Mouse (Mus musculus) cerebellum, adult 18-20 months (tissue): Measurements from ENCODE around the gene Naif1.

Source experiments
- DNase-seq, 2 experiments: peaks; one replicate each; pipeline ENCODE4 v3.0.0; 2021

The Naif1 gene

DNA sequence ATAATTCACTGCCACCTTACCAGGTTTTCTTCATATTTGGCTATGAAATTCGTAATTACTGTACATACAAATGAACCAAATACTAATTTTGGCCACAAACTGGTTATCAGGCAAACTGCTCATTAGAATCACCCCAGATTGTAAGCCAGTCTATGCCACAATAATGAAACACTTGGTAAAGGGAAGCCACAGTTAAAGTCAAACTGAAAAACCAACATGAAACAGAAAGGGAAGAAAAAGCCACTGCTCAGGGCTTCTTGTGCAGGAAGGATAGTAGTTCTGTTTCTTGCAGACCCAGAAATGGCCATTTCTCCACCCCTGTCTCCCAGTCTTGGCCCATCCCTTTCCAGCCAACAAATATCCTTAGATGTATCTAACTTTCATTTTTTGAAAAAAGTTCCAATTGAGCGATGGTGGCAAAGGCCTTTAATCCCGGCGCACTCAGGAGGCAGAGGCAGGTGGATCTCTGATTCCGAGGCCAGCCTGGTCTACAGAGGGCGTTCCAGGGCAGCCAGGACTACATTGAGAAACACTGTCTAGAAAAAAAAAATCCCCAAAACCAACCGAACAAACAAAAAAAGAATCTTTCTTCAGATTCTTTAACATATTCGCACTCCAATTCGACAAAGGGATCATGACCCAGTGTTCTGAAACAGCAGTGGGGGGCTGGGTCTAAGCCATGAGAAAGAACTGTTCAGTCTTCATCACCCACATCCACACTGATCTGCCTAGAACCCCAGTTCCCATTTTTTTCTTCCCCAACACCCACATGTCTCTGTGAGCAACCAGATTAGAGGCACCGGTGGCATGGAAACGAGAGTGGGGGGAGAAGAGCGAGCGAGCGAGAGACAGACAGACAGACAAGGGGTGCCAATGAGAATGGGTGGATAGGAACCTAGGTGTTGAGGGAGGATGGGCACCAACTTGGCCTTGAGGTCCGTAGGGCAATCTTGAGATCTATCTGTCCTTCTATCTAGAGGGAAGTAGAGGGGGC is at the start of gene Naif1:
TSS of gene Naif1 (plus strand) at position 697 of the 994 bp plus-strand sequence.
- DNase-seq: no peak

DNA sequence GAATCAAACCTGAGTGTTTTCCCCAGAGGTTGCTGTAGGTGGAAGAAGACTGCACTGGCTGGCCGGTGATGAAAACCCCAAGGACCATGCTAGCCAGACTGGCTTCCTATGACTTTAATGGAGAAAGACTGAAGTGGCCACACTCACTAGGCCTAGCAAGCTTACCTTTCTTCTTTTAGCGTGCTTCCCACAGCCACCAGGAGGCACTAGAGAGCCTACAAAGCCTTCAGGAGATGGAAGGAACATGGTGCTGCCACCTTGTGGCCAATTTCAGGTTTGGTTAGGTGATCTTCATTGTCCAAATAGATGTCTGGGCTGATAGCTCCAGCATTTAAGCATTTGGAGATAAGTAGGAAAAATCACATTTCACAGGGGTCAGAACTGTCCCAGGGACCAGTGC is 45.6 kb upstream of the Naif1 start:
- DNase-seq: peak; percentile 96 to 98

DNA sequence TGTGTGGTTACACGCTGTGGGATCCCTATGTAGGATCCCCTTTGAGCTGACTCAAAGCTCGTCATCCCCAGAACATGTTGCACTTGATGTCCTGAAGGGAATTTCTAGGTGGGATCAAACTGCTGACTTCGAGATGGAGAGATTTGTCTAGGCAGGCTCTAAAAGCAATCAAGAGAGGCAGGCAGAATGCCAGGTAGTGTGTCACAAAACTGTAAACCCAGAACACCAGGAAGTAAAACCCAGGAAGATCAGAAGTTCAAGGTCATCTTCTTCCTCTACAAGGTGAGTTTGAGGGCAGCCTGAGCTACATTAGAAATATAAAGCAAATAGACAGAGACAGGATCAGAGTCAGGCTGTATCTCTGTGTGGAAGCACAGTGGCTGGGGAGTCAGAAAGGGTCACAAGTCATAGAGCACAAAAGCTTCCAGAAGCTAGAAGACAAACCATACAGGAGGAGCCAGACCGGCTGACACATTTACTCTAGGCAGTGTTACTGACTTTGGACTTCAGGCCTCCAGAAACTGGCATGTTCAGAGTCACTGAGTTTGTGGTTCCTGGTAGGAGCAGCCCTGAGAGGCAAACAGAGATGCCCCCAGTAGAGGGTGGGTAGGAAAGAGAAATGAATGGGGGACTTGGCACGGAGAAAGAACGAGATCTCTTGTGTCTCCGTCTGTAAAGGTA is 43.0 kb upstream of the Naif1 start:
- DNase-seq: no peak

DNA sequence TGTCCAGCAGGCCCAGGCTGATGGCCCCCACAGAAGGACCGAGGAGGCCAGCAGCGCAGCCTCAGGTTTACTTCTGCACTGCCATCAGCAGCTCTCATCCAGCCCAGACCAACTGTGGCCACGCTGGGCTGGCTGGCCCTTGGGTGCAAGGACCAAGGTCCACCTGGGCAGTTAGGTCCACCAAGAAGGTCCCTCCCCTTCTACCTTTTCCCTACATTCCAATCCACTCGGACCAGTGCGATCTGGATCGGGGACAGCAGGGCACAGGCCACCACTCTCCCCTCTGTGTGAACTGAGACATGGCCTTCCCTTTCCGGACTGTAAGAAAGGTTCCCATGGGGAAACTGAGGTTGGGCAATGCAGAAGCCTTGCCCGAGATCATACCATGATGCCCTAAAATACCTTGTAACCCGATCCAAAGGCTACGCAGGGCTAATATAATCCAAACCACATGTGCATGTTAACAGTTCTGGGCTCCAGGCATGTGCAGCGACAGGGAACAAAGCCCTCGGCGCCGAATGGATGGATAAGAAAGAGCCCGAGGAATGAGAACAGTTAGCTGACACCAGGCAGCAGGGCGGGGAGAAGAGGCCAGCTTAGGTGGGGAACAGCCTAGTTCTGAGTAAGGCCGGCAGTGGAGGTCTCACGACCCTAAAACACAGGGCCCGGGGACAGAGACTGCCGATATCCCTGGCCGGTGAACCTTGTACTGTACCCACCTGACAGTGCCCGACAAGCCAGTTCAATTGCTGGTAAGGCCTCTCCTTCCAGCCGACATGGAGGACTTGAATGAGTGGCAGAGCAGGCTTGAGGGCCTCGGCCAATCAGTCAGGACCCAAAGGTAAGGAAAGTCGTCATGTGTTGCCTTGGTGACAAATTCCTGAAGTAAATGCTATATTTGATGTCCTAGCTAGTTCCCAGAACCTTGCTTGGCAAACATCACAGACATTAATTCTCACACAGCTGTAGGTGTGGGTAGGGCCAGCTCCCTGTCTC is 41.5 kb upstream of the Naif1 start:
- DNase-seq: no peak

DNA sequence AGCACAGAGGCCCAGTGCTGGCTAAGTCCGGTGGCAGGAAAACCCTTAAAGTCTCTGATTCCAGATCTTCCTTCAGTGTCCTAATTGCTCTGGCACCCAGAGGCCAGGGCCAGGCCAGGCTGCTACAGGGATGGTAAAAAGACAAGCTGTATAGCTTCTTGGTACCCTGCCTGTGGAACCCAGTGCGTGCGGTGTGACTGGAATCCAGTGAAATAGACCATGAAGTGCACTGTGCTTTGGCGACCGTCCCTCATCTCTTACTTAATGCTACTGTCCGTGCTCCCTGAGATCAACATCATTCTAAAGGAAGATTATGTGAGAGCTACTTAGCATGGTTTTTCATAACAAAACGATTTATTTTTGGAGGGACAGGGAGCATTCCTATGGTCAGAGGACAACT is 38.9 kb upstream of the Naif1 start:
- DNase-seq: no peak

DNA sequence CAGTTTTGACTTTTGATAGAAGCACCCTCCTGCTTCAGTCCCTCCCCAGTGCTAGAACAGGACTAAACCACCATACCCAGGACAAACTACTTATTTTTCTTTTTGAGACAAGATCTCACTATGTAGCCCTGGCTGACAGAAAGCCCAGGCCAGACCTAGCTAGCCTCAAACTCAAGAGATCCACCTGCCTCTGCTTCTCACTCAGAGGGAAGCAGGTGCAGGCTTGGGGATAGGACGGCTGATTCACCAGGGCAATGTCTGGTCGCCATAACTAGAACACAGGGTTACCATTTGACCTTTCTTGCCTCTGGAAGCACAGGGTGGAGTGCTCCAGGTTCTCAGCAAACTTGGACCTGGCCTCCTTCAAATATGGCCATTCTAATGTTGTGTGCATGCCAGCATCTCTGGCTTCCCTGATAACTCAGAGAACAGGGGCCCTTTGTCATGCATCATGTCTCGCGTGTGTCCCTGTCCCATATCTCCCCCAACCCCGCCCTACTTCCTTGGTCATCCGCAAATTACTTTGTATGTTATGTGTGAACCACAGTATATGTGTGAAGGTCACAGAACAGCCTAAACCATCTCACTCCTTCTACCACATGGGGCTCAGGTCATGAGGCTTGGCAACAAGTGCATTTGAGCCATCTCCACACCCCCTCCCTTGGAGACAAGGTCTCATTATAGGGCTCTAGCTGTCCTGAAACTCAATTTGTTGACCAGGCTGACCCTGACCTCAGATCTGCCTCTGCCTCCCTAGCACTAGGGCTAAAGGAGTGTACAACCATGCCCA is 37.3 kb upstream of the Naif1 start:
- DNase-seq: no peak

DNA sequence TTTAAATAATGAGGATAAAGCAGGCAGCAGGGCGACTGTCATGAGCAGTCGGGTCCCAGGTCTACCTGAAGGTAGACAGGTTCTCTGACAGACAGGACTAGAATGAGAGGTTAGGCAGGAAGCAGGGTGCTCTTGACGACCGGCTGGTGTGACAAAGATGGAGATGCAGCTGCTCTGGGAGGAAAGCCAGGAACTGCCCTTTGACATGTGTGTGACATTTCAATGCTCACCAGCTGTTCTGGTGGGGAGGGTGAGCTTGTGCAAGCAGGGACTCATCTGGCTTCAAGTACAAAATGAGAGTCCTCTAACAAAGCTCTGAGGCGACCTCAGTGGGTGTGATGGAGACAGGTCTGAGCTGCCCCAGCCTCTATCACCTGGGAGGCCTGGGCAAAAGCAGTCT is 36.3 kb upstream of the Naif1 start:
- no peak for DNase-seq

DNA sequence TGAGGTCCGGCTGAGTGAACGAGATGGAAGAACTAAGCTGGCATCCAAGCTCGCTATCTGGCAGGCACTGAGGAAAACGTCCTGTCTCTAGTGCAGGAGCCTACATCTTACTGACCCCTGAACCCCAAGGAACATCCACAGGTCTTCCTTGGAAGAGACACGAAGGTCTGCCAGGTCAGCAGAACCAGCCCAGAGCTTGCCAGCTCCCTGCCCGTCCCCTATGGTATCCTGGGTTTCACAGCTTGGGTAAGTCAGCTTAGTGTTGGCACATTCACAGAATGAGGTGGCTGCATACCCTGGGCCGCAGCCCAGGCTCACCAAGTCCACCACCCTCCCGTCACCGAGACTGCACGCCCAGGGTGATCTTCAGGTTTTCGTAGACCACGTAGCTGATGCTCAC is 34.5 kb upstream of the Naif1 start:
- DNase-seq: no peak

DNA sequence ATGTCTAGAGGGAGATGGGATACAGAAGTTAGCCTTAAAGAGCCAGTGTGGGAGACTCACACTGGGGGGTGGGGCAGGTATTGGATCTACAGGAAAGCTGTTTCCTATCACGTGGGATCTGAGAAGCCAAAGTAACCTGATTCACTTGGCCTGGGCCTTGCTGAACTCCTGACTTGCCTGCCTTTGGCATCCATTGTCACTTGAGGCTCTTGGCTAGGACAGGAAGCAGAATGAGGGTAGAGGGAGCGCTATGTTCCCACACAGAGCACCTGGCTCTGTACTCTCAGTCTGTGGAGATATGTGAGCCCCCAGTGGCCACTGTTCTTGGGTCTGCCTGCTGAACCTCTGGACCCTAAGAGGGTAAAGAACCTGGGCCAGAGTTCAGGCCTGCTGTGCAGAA is 33.7 kb upstream of the Naif1 start:
- DNase-seq: no peak

DNA sequence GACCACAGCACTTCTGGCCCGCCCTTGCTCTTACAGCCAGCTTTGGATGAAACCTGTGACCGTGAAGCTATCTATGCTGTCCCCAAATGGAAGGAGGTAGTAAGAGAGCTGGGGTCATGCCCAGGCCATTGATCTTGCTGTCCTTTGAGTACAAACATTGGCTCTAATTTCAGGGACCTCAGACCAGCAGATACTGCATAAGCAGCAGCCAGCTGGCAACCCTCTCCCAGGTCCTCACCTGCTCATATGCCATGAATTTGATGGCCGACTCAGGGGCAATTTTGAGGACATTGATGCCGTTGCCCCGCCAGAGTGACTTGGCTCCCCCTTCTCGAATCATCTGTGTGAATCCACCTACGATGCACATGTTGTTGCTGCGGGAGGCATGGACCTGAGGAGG is 32.8 kb upstream of the Naif1 start:
- DNase-seq: no peak

DNA sequence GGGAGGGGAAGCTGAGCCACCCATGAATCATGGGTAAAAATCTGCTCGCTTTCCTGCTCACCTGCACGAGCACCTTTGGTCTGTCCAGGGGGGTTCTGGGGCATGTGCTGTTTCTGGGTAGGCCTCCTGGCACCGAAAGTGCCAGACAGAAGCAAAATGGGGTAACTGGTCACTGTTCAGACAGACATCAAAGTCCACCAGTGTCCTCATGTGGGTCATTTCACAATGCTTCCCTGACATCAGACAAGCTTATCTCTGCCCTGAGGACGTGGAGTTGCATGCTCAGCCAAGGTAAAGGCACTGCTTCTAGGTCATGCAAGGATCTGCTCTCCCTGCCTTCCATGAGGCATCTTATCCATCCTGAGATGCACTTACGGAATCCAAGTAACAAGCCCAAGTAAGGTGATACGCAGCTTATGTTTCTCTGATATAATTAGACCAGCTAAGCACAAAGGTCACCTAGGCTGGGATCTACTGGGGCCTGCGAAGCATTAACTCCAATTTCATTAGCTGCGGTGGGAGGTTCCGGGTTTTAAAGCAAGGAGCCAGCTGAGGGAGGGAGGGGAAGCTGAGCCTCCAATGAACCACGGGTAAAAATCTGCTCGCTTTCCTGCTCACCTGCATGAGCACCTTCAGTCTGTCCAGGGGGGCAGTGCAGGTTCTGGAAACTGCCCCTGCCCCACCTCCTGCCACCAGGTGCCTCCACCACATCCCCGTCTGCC is 31.7 kb upstream of the Naif1 start:
- no peak for DNase-seq

DNA sequence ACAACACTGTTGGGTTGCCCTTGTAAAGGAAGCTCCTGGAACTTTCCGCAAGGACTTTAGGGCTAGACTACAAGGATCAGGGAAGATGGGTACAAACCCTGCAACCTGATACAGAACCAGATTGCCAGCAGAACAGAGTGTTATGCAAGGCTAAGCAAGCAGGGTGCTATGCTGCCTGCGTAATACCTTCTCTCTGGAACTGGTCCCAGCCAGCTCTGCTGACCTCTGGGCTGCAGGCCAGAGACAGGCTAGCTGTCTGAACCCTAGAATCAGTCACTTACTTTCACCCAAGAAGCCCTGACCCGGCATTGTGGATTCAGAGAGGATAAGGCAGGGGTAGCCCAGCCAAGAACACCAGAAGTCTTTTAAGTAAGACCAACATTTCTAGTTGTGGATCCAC is 30.9 kb upstream of the Naif1 start:
- DNase-seq: peak; percentile 71 to 80

DNA sequence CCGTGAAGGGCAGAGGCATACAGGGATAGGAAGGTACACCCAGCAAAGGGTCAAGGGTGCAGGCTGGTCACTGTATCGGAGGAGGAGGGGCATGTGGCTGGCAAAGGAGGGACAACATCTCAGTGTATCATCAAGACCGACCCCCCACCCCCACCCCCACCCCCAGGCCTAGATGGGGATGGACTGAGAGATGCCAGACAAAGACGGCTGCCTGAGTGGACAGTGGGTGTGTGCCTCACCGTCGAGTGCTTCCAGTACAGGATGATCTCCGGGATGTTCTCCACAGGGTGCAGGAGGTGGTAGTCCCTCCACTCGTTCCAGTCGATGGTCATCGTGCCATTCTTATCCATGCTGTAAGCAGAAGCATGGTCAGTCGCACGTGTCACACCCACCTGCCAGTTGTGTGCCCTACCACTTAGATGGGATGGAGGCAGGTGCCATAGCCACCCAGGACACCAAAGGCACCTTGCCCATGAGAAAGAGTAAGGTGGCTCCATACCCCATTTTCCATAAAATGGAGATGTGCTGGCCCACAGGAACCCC is 30.1 kb upstream of the Naif1 start:
- DNase-seq: no peak

DNA sequence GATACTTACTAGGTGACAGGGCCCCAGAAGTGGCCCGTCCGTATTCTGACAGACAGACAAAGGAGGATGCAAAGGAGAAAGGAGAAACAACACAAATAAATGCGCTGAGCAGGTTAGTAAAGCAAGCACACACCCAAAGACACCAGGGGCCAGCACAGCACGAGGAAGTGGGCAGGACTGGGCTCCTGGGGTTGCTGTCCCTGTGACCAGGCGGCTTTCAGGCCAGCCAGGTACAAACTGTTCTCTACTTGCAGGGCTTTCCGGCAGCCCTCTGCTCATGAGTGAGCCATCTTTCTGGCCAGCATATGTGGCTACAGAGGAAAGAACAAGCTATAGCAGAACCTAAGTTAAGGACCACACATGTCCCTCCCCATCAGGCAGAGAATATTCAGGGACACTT is 29.6 kb upstream of the Naif1 start:
- DNase-seq: no peak

DNA sequence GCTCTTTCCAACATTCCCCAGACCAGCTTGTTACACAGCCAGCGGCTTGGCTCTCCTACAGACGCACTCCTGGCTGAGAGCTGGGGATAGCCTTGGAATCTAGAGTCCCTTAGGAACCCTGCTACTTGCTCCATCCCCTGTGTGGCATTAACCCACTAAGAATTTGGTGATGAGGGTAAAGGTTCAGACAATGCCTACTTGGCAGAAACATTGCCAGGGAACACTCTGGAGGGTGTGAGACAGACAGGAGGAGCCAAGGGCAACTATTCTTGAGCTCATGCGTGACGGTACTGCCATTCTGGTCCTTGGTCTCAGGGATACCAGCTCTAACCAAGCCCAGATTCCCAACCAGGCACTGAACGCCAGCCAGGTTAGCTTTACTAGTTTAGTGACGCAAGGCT is 28.4 kb upstream of the Naif1 start:
- DNase-seq: no peak

DNA sequence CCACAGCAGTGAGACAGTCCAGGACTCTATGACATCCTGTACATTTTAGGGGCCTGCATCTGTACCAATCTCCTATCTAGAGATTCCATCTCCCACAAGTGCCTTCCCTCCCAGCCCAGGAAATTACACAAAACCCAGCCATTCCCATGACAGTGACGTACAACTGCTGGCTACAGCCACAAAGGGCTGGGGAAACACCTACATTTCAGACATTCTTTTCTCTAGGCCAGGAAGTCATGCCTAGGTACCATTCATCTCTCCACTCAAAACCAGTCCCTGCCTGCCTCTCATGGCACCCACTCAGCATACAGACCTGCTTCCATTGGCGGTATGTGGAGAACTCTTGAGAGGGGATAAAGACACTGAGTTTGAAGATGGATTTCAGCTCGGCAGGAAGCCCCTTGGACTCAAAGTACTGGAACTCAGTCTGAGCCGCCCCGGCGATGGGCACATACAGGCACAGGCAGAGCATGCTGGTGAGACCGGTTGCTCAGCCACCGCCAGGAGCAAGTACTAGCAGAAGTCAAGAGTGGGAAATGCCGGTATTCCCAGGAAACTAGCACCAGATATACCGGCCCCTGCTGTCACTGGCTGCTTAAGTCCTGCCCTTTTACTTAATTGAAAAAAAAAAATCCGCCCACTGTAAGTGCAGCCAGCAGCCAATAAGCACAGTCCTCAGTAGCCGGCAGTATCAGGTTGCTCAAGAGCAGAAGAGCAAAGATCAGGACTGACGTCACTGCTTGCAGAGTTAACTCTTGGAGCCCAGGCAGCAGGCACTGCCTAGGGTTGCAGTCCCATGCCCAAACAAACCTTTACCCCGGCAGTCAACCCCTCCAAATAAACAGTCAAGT is 26.6 kb upstream of the Naif1 start:
- peak; percentile 59 to 74 for DNase-seq

DNA sequence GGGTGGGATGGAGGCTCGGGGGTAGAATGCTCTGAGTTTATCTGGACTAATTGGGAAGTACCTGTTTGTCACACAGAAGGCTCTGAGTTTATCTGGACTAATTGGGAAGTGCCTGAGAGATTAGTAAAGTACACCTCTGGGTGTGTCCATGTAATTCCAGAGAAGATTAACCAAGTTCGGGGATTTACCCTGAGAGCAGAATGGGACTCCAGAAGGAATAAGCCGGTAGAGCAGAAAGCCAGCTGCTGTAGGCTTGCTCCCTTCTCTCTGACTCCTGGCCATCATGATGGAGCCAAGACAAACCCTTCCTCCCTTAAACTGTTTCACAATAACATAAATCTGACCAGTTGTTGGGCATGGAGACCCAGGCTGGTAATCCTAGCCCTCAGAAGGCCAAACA is 25.5 kb upstream of the Naif1 start:
- no peak for DNase-seq

DNA sequence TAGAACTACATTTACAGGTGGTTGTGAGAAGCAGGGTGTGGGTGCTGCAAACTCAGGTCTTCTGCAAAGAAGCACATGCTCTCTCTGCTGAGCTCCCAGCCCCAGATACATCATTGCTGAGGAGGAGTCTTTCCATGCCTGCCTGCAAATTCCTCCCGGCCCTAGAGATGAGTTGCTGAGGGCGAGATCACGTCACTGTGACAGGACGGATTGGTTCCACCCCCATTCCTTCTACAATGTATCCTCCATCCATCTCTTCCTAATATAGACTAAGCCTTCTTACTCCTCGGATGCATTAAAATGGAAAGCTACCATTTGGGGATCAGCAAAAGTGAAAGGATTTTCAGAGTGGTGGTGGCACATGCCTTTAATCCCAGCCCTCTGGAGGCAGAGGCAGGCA is 24.7 kb upstream of the Naif1 start:
- no peak for DNase-seq

DNA sequence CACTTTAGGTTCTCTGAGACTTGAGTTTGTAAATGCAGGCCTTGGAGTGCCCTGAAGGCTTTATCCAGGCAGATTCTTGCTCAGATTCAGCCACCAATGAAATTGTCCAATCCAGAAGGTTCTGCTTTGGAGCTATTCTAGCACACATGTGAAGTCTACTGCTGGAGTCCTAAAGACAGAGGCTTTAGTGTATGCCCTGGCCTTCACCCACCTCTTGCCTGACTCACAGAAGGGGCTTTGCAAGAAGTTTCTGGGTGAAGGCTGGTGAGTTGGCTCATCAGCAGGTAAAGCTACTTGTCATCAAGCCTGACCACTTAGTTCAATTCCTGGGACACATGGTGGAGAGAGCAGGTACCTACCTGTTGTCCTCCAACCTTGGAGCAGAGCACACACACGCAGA is 24.1 kb upstream of the Naif1 start:
- DNase-seq: no peak

DNA sequence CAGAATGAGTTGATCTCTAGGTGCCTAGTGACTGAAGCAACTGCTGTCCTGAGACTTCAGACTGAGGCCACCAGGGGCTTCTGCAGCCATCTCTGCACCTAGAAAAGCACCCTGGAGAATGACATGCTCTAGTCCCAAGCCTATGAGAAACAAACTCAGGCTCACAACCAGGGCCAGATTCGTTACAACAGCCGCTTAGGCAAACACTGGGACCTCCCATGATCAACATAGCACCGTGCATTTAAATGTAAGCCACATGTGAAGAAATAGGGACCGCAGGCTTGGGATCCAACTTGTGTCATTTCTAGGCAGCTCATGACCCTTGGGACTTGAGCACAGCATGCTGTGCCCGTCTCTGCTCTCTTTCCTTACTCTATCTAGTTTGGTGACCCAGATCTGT is 22.5 kb upstream of the Naif1 start:
- no peak for DNase-seq
